Mouse (Mus musculus) midbrain, embryonic 15.5 days (tissue): ENCODE measurements around the gene Hist1h4m. TPM values are rescaled to one million over a fixed set of nuclear protein-coding genes. Genes with fewer than 3 reads are reported as not detected.
"Not testable (repeated sequence)": the region's sequence is repeated elsewhere in the genome, so short reads cannot be mapped to it uniquely, and the experiment has no call there.

ENCODE experiments used
- ATAC-seq: fragments of 200-750 bp; cut with Nextera tagmentation; replicated peaks from 2 replicates; pipeline ENCODE4 v1.8.0; 2017; ENCODE audit warnings: moderate TSS enrichment
- H3K27ac ChIP-seq: fragments of 300-500 bp; sonication (generic); 2 replicates; pipeline ENCODE4 v1.5.1; 2015; ENCODE audit warnings: mild to moderate bottlenecking, inconsistent platforms
- H3K27me3 ChIP-seq: fragments of 300-500 bp; sonication (generic); replicated peaks from 2 replicates; pipeline ENCODE4 v1.6.1; 2015; ENCODE audit warnings: inconsistent platforms
- H3K36me3 ChIP-seq: fragments of 300-500 bp; sonication (generic); replicated peaks from 2 replicates; pipeline ENCODE4 v1.6.1; 2015; ENCODE audit warnings: inconsistent platforms
- H3K4me1 ChIP-seq: fragments of 300-500 bp; sonication (generic); 2 replicates; pipeline ENCODE4 v1.6.1; 2015; ENCODE audit warnings: inconsistent platforms
- H3K4me2 ChIP-seq: fragments of 300-500 bp; sonication (generic); 2 replicates; pipeline ENCODE4 v1.6.1; 2015; ENCODE audit warnings: inconsistent platforms, mild to moderate bottlenecking, moderate library complexity
- H3K4me3 ChIP-seq: fragments of 300-500 bp; sonication (generic); 2 replicates; pipeline ENCODE4 v1.5.1; 2015; ENCODE audit warnings: mild to moderate bottlenecking, inconsistent platforms
- H3K9ac ChIP-seq: fragments of 300-500 bp; sonication (generic); 2 replicates; pipeline ENCODE4 v1.6.1; 2015; ENCODE audit warnings: mild to moderate bottlenecking, inconsistent platforms
- H3K9me3 ChIP-seq: fragments of 300-500 bp; sonication (generic); 2 replicates; pipeline ENCODE4 v1.6.1; 2016; ENCODE audit warnings: inconsistent platforms
- WGBS: fragments of 180-500 bp; shearing (Covaris S2); methylation state at CpG from one replicate; pipeline ENCODE4 v1.1.7; 2015; ENCODE audit warnings: mixed read lengths; 5-methylcytosine and 5-hydroxymethylcytosine counted together
- polyA plus RNA-seq: library from polyadenylated mRNA; unstranded; fragments of >200 nt; fragmentation: Nextera tagmentation; extraction: Ambion mirVana; gene quantifications from 2 replicates; pipeline ENCODE4 v1.2.1, GENCODE M21; 2015

The Hist1h4m gene
- polyA plus RNA-seq, 1 experiment from 2014 or later, result not detected

DNA sequence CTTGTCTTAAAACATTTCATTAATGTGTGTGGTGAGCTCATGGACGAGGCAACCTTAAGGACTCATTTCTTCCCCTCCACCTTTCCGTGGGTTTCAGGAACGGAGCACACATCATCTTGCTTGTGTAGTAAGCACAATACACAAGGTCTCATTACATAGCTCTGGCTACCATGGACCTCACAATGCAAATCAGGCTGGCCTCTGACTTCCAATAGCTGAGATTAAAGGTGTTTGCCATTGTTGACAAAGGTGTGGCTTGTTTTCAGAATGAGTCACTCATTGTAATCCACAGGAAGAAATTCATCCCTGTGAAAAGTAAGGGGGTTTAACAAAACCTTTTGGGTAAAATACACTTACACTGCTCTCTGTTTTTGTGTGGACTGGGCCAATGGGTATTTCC, 17.0 kb downstream of the Hist1h4m start:
- no peaks in the 10 kb centered on the region for H3K36me3 ChIP-seq
- H3K27me3 ChIP-seq, result no peaks in the 10 kb centered on the region
- no peak overlapping the region for H3K4me2 ChIP-seq
- no peak for ATAC-seq
- no peaks in the 10 kb centered on the region for H3K9me3 ChIP-seq
- H3K27ac ChIP-seq, result no peak overlapping the region
- H3K4me3 ChIP-seq, result no peak overlapping the region
- H3K4me1 ChIP-seq, result no peaks in the 10 kb centered on the region
- WGBS, result 86% methylated on average over 3 of the region's 3 CpGs
- no peak overlapping the region for H3K9ac ChIP-seq

DNA sequence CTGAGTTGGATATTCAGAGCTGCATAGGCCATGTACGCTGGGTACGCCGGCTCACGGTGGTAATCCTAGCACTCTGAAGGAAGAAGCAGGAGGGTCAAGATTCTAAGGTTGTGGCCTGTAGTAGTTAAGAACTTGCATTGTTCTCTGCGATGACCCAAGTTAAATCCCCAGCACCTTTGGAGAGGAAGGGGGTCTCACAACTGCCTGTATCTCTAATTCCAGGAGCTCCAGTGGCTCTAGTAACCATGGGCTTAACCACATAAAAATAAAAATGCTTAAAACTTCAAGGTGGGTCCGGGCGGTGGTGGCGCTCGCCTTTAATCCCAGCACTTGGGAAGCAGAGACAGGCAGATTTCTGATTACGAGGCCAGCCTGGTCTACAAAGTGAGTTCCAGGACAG, 18.8 kb downstream of the Hist1h4m start:
- no peaks in the 10 kb centered on the region for H3K36me3 ChIP-seq
- H3K27ac ChIP-seq, result no peak overlapping the region
- WGBS, result 83% methylated on average over 10 of the region's 10 CpGs
- H3K4me2 ChIP-seq, result no peak overlapping the region
- ATAC-seq, result no peak
- H3K27me3 ChIP-seq, result no peaks in the 10 kb centered on the region
- no peaks in the 10 kb centered on the region for H3K9me3 ChIP-seq
- no peaks in the 10 kb centered on the region for H3K4me1 ChIP-seq
- H3K4me3 ChIP-seq, result no peak overlapping the region
- H3K9ac ChIP-seq, result no peak overlapping the region

DNA sequence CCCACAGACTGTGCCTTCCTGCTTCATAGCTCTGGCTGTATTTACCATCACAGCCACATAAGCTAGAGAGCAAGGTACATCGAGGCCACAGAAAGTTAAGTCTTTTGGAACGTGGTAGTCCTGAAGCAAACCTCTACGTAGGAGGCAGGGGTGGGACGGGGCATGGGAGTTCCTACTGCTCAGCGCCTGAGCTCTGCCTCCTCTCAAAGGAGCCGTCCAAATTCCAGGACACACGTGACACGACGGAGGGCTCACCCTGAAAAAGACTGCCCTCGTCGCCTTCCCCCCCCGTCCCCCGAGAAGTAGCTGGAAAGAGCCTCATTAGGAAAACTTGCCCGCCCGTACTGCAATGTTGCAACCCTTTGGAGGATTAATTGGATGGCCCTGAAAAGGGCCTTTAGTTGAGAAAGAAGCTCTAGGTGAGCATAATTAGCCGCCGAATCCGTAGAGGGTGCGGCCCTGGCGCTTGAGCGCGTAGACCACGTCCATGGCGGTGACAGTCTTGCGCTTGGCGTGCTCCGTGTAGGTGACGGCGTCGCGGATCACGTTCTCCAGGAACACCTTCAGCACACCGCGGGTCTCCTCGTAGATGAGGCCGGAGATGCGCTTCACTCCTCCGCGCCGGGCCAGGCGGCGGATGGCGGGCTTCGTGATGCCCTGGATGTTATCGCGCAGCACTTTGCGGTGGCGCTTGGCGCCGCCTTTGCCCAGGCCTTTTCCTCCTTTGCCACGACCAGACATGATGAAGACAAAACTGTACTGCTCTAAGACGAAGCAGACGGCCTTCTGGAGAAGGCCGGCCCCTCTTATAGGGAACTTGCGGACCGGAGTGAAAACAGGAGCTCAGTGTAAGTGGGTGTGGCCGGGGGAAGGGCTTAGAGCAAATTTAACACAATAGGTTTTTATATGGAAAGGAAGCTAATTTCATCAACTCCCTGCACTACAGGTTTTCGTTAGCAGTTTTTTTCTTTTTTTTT, 20.2 kb downstream of the Hist1h4m start, which contains the start of gene Hist1h4n:
TSS of gene Hist1h4n (minus strand) at position 779 of the 977 bp plus-strand sequence.
- peak; percentile 86 for ATAC-seq
- H3K9me3 ChIP-seq, H3K36me3 ChIP-seq, H3K4me1 ChIP-seq, H3K27me3 ChIP-seq, H3K9ac ChIP-seq: not testable (repeated sequence)
- peak within 1 kb of the TSS; percentile 43 for H3K4me2 ChIP-seq
- peak within 1 kb of the TSS; percentile 25 for H3K4me3 ChIP-seq
- peak within 1 kb of the TSS; percentile 67 for H3K27ac ChIP-seq
- WGBS, result 0% methylated on average over 31 of the region's 58 CpGs

DNA sequence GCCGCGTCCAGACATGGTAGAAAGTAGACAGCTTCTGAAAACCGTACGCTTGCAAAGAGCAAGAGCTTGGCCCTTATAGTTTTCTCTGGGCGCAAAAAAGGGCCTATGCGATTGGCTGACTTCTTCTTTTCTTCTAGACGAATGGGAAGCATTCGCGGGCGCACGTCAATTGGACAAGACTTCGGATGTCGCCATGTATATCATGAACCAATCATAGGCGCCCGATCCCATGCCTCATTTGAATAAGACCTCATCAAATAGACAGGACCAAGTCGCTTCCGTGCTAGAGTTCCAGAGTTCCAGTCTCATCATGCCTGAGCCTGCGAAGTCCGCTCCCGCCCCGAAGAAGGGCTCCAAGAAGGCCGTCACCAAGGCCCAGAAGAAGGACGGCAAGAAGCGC, 21.9 kb downstream of the Hist1h4m start, which contains the start of the genes Hist1h2ap and Hist1h2br:
TSS of gene Hist1h2ap (minus strand) at position 47 of the 400 bp plus-strand sequence.
TSS of gene Hist1h2br (plus strand) at position 283 of the 400 bp plus-strand sequence.
- no CpG with 5 or more reads among the region's 24 CpGs for WGBS
- H3K36me3 ChIP-seq, H3K9ac ChIP-seq, H3K4me2 ChIP-seq, H3K27me3 ChIP-seq, H3K9me3 ChIP-seq, H3K4me3 ChIP-seq, H3K27ac ChIP-seq, H3K4me1 ChIP-seq: not testable (repeated sequence)
- peak; percentile 97 for ATAC-seq

DNA sequence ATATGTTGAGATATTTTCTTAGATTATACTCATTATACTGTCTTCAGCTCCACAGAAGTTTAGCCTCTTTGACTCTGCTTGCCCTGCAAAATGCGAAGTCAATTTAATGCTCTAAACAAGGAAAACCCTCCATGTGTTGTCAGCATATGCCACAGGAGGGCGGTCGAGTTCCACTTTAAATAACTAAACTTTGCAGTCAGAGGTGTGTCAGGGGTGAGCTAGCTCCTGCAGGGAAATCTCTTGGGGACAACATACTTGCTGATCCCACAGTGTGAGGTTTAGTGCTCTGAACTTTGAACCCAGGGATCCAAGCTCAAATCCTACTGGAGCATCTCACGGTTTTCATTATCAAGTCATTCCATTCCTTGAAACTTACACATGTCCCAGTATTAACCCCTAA, 29.0 kb downstream of the Hist1h4m start:
- not testable (repeated sequence) for H3K36me3 ChIP-seq
- peak; percentile 73 for ATAC-seq
- WGBS, result no CpG with 5 or more reads among the region's 4 CpGs

DNA sequence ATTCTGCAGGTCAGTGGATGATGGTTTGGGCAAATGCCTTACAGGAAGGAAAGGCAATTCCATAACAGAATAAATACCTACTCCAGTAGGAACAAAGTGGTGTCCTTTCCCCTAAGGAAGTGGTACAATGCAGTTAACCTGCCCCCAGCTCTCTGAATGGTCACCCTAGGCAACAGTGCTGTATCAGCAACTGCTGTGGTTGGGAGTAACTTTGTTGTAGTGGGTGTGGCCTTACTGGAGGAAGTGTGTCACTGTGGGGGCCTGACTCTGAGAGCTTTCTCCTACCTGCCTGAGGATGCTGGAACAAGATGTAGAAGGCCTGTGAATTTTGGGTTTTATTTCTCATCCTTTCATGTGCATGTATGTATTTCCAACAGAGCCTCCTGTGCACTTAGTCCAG, 34.8 kb downstream of the Hist1h4m start:
- H3K9me3 ChIP-seq, H3K36me3 ChIP-seq, H3K27me3 ChIP-seq, ATAC-seq, H3K9ac ChIP-seq, H3K4me1 ChIP-seq, H3K4me2 ChIP-seq, H3K4me3 ChIP-seq, H3K27ac ChIP-seq: not testable (repeated sequence)

More for the DNA sequence above, 29.0 kb downstream of the Hist1h4m start:
- not testable (repeated sequence) for H3K27me3 ChIP-seq, H3K4me1 ChIP-seq, H3K27ac ChIP-seq, H3K4me2 ChIP-seq, H3K9ac ChIP-seq, H3K9me3 ChIP-seq, H3K4me3 ChIP-seq

DNA sequence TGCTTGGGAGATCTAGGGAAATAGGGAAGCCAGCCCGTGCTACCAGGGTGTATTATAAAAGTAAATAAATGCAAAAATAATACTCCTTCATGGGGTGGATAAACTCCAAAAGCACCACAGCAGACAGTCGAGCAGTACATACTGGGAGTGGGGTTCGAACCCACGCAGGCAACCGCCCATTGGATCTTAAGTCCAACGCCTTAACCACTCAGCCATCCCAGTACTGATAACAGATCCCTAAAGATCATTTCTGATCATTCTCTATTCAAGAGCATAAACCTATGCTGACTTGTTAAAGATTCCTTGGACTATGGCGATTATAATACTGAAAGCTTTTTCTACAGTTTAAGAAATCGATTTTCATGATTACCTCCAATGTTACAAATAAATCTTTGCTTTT, 36.3 kb downstream of the Hist1h4m start:
- no peak overlapping the region for H3K27ac ChIP-seq
- no peak overlapping the region for H3K9ac ChIP-seq
- H3K4me2 ChIP-seq, result no peak overlapping the region
- no peaks in the 10 kb centered on the region for H3K9me3 ChIP-seq
- 15% methylated on average over 8 of the region's 8 CpGs for WGBS
- no peaks in the 10 kb centered on the region for H3K36me3 ChIP-seq
- no peak for ATAC-seq
- H3K27me3 ChIP-seq, result no peaks in the 10 kb centered on the region
- no peak overlapping the region for H3K4me3 ChIP-seq
- no peaks in the 10 kb centered on the region for H3K4me1 ChIP-seq

DNA sequence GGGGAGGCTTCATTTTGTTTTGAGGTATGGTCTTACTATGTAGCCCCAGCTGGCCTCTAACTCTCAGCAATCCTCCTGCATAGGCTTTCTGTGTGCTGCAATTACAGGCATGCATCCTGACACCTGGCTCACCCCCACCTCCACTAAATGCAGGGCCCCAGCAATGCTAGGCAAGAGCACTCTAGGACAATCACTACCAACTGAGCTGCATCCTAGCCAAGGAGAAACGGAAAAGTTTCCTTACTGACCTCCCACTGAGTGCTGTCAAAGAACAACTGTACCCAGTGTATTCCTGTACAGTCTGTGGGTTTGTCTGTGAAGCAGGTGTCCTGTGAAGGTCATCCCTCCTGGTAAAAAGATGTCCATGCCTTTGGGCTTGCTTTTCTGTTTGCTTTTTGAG, 39.1 kb downstream of the Hist1h4m start:
- not testable (repeated sequence) for H3K27ac ChIP-seq, H3K9me3 ChIP-seq, H3K27me3 ChIP-seq, H3K36me3 ChIP-seq, H3K4me3 ChIP-seq, ATAC-seq, H3K9ac ChIP-seq, H3K4me2 ChIP-seq, H3K4me1 ChIP-seq
- WGBS, result 47% methylated on average over 1 of the region's 1 CpGs

DNA sequence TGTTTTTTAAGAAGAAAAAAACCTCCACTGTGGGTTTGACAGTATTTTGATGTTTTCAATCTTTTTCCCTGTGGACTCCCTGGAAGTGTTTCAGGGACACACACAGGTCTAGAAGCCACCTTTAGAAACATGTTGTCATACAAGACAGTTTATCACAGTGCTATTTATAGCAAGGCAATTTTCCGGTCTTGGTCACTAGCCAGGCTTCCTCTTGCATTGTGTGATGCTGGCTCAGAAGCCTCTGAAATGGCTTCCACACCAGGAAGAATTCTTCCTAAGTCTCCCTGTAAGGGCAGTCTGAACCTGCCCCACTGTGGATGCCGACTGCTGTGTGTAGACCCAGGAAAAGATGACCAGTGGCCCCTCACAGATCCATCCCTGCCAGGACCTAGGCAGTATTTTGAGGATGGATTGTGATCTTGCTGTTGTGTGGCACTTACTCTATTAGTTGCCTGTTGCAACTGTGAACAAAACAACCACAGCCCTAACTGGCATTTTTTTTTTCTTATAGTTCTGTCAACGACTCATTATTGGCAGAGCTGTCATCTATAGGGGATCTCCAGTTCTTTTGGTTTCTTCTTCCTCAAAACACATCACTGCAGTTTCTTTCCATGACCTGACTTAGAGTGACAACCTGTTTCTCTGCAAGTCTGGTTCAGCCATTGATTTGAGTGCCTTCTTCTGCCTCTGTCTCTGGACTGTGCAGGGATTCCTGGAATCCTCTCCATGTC, 40.8 kb downstream of the Hist1h4m start:
- no peak for ATAC-seq
- H3K9me3 ChIP-seq, result no peaks in the 10 kb centered on the region
- 67% methylated on average over 3 of the region's 3 CpGs for WGBS
- H3K36me3 ChIP-seq, result no peaks in the 10 kb centered on the region
- no peak overlapping the region for H3K4me2 ChIP-seq
- no peaks in the 10 kb centered on the region for H3K27me3 ChIP-seq
- no peak overlapping the region for H3K4me3 ChIP-seq
- H3K27ac ChIP-seq, result no peak overlapping the region
- H3K9ac ChIP-seq, result no peak overlapping the region
- H3K4me1 ChIP-seq, result no peaks in the 10 kb centered on the region

DNA sequence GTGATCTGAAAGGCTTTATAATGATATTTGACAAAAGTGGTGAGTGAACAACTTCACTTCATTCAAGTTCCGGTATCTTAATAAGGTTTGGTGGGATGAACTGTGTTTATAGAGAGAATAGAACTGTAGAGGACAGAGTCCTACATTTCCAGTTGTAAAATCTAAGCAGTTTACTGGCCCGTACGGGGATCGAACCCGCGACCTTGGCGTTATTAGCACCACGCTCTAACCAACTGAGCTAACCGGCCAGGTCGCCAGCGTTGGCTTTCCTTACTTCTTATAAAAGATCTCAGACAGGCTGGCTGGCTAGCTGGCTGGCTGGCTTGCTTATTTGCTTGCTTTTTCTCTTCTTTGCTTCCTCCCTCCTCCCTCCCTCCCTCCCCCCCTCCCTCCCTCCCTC, 43.6 kb downstream of the Hist1h4m start:
- ATAC-seq, result peak; percentile 90
- Histone ChIP-seq H3K4me2 (peak overlapping the region; percentile 47), H3K4me1 (no peaks in the 10 kb centered on the region), H3K27me3 (no peaks in the 10 kb centered on the region), H3K4me3 (peak overlapping the region; percentile 43), H3K9ac (no peak overlapping the region), H3K9me3 (no peaks in the 10 kb centered on the region), H3K36me3 (no peaks in the 10 kb centered on the region), H3K27ac (no peak overlapping the region)
- 2% methylated on average over 11 of the region's 11 CpGs for WGBS

DNA sequence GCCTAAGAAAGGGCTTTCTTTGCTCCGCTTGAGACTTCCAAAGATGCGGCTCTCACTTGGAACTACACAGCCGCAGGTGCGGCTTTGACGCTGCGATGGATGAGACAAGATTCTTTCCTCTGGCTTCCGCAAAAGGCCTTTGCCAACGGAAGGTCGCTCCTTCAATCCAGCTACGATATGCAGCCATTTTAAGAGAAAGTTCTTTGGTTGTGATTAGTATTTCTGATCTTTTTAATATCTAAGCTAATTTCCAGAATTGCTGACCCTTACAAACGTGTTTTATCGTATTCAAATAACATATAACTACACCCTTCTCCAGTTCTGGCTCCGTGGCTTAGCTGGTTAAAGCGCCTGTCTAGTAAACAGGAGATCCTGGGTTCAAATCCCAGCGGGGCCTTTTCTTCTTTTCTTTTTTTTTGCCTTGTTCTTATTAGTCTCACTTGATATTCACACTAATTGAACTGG, 44.2 kb downstream of the Hist1h4m start:
- Histone ChIP-seq H3K4me3 (peak overlapping the region; percentile 43), H3K27me3 (no peaks in the 10 kb centered on the region), H3K4me1 (no peaks in the 10 kb centered on the region), H3K9ac (peak overlapping the region; percentile 31; the same call in 1 of the 2 replicates), H3K9me3 (no peaks in the 10 kb centered on the region), H3K27ac (peak overlapping the region; percentile 53; the same call in 1 of the 2 replicates), H3K36me3 (no peaks in the 10 kb centered on the region), H3K4me2 (peak overlapping the region; percentile 47)
- ATAC-seq, result peak; percentile 61; the same call in 1 of the 2 replicates
- WGBS, result 1% methylated on average over 15 of the region's 15 CpGs

DNA sequence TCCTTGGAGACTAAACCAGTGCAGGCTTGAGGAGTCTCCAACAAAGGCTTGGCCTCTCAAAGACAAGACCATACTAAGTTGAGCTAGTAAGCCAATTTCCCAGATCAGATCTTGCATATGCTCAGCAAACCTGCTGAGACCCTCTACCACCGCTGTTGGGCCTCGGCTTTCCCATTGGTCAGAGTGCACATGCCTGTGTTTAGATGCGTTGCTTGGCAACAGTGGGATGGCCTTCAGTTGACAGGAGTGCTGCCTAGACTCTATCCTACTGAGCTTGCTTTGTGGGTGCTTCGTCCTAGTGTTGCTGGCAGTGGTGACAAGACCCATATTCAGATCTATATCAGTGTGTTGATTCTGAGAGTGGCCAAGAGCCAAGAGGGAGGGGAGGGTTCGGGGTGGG, 50.1 kb downstream of the Hist1h4m start:
- H3K4me1 ChIP-seq, result no peaks in the 10 kb centered on the region
- H3K36me3 ChIP-seq, result no peaks in the 10 kb centered on the region
- H3K27ac ChIP-seq, result no peak overlapping the region
- no peak overlapping the region for H3K9ac ChIP-seq
- no peaks in the 10 kb centered on the region for H3K27me3 ChIP-seq
- H3K4me3 ChIP-seq, result no peak overlapping the region
- ATAC-seq, result no peak
- 15% methylated on average over 5 of the region's 5 CpGs for WGBS
- H3K9me3 ChIP-seq, result no peaks in the 10 kb centered on the region
- no peak overlapping the region for H3K4me2 ChIP-seq
